Mouse (Mus musculus): ENCODE data around the gene Gm20924. TPM values are rescaled to one million over a fixed set of nuclear protein-coding genes. Genes with fewer than 3 reads are reported as not detected.
"Not testable (repeated sequence)": the region's sequence is repeated elsewhere in the genome, so short reads cannot be mapped to it uniquely, and the experiment has no call there.

Gene Gm20924
- polyA plus RNA-seq (2012; rRNA removed) = not detected in 2 replicates

DNA sequence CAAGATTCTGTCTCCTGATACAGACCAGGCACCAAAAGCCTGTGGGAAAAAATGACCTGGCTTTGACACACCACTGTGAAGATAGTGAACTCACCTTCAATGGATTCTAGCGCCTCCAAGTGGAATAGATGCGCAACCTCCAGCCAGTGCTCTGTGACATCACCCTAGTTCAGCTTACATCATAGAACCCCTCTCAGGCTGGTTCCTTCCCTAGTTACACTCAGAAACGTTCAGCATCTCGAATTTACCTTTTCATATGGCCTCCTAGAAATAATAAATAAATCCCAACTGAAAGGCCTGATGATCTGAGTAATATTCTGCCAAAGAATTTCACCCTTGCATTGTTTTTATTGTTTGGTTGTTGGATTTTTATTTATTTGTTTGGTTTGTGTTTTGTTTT lies at the start of gene Gm20924:
Gene Gm20924 (minus strand): TSS at position 101 of the 400 bp plus-strand sequence.
- DNase-seq; H3K4me3 ChIP-seq (ENCODE audit: insufficient read depth, low read depth, low read length); H3K36me3 ChIP-seq (ENCODE audit: control insufficient read depth, insufficient read depth, low read length); H3K27ac ChIP-seq (ENCODE audit: insufficient read depth, low read depth, low read length); H3K27me3 ChIP-seq (replicated peaks; ENCODE audit: control insufficient read depth, insufficient read depth, low read length); H3K4me1 ChIP-seq (ENCODE audit: control insufficient read depth, insufficient read depth, low read length): not testable (repeated sequence)
- WGBS = no CpG with 5 or more reads among the region's 4 CpGs

Other genes with a start within 250 kb of the Gm20924 start
- gene Gm20736, start 170.2 kb upstream of the Gm20924 start, polyA plus RNA-seq (2012; rRNA removed) = not detected in 2 replicates

Data from kidney, adult 2 months (tissue).